Mouse (Mus musculus) ES-Bruce4 (cell line): ENCODE results near the gene Prr5l. TPM values are rescaled to one million over a fixed set of nuclear protein-coding genes. Genes with fewer than 3 reads are reported as not detected.
A peak's percentile ranks its signal among the peaks of the same experiment; 100 is the strongest.

ENCODE experiments used
- H3K27ac ChIP-seq: 2 replicates; pipeline ENCODE4 v1.5.1; 2012; ENCODE audit warnings: low read length, inconsistent platforms; ENCODE audit not compliant: insufficient read depth
- H3K27me3 ChIP-seq: 2 replicates; pipeline ENCODE4 v1.6.1; 2012; ENCODE audit warnings: mild to moderate bottlenecking, low read length, inconsistent platforms; ENCODE audit not compliant: control insufficient read depth, poor library complexity, insufficient read depth, severe bottlenecking
- H3K36me3 ChIP-seq: 2 replicates; pipeline ENCODE4 v1.6.1; 2012; ENCODE audit warnings: inconsistent platforms, mild to moderate bottlenecking, low read length, moderate library complexity; ENCODE audit not compliant: control insufficient read depth, poor library complexity, insufficient read depth, severe bottlenecking
- H3K4me1 ChIP-seq: one replicate; pipeline ENCODE4 v1.8.1; 2011; ENCODE audit warnings: low read length; ENCODE audit not compliant: control insufficient read depth, insufficient read depth
- H3K4me3 ChIP-seq: 2 replicates; pipeline ENCODE4 v1.5.1; 2011; ENCODE audit warnings: low read depth, mild to moderate bottlenecking, low read length
- H3K9ac ChIP-seq: 2 replicates; pipeline ENCODE4 v1.6.1; 2012; ENCODE audit warnings: low read depth, mild to moderate bottlenecking, inconsistent platforms; ENCODE audit not compliant: poor library complexity, severe bottlenecking
- H3K9me3 ChIP-seq: replicated peaks from 2 replicates; pipeline ENCODE4 v1.6.1; 2012; ENCODE audit warnings: mild to moderate bottlenecking, low read length, inconsistent platforms; ENCODE audit not compliant: control insufficient read depth, poor library complexity, insufficient read depth, severe bottlenecking
- CTCF ChIP-seq: IDR thresholded peaks from one replicate; pipeline ENCODE4 v1.8.1; 2011; ENCODE audit warnings: low read depth, low read length
- EP300 ChIP-seq: IDR thresholded peaks from 2 replicates; pipeline ENCODE4 v1.6.1; 2011; ENCODE audit warnings: low read depth, low read length; ENCODE audit not compliant: insufficient read depth
- POLR2A ChIP-seq: IDR thresholded peaks from one replicate; pipeline ENCODE4 v1.8.1; 2011; ENCODE audit warnings: low read length; ENCODE audit not compliant: insufficient read depth
- polyA plus RNA-seq: library from polyadenylated mRNA; stranded (reverse); fragments of >200 nt; gene quantifications from 2 replicates; pipeline ENCODE4 v1.2.4, GENCODE M21; 2011; ENCODE audit warnings: low read depth; ENCODE audit not compliant: missing spikeins, insufficient read depth, insufficient read length

The Prr5l gene
- polyA plus RNA-seq, 1 experiment, result 28.2 TPM

DNA sequence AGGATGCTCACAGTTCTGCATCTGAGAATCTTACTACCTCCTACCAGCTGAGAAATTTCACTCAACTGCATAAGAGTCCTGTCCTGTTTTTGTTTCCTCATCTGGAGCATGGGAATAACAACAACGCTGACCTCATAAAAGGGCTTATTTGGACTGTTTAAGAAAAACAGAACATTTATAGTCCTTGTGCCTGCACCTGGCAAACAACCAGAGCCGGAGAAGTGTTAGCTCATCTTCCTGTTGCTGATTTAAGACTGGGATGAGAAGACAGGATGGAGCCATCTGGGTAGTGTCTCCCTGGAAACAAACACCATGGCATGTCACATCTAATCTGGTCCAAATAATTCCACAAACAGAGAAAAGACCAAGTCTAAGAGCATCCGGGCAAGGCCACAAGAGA lies 149.3 kb downstream of the Prr5l start:
- Histone ChIP-seq H3K27me3 (no peaks in the 10 kb centered on the region), H3K27ac (no peak overlapping the region), H3K36me3 (no peaks in the 10 kb centered on the region), H3K4me3 (no peak overlapping the region), H3K9me3 (no peaks in the 10 kb centered on the region), H3K4me1 (peaks cover 1% of the 10 kb centered on the region), H3K9ac (no peak overlapping the region)
- TF ChIP-seq EP300 (no peak), CTCF (no peak), POLR2A (no peak)

GRCm38 (mm10) chr2:101732777-101733210 lies 150.0 kb downstream of the Prr5l start:
- Histone ChIP-seq H3K9ac (no peak overlapping the region), H3K36me3 (no peaks in the 10 kb centered on the region), H3K4me3 (no peak overlapping the region), H3K9me3 (no peaks in the 10 kb centered on the region), H3K27ac (no peak overlapping the region), H3K4me1 (peaks cover 1% of the 10 kb centered on the region), H3K27me3 (no peaks in the 10 kb centered on the region)
- no peak for TF ChIP-seq EP300
- TF ChIP-seq POLR2A, result no peak

DNA sequence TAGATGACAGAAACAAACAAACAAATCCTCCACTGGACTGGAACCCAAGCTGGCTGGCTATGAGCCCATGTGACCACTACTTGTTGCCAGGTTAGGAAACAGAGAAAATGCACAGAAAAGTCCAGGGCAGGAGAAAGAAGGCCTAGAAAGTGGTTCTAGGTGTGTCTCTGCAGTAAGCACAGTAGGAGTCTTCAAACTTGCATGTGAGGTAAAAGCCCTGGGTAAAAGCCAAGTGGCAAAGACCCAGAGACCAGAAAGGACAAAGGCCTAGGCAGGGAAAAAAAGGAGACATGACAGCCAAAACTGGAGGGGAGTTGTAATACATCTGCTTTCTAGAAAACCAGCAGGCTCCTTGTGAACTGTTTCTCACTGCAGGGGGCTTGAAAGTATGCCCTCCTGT lies 151.9 kb downstream of the Prr5l start:
- H3K27ac ChIP-seq, result peak overlapping the region; percentile 32; the same call in 1 of the 2 replicates
- H3K9me3 ChIP-seq, result no peaks in the 10 kb centered on the region
- peaks cover 1% of the 10 kb centered on the region for H3K4me1 ChIP-seq
- TF ChIP-seq EP300 (no peak), CTCF (no peak)
- H3K4me3 ChIP-seq, result no peak overlapping the region
- no peak overlapping the region for H3K9ac ChIP-seq
- H3K27me3 ChIP-seq, result no peaks in the 10 kb centered on the region
- H3K36me3 ChIP-seq, result no peaks in the 10 kb centered on the region

DNA sequence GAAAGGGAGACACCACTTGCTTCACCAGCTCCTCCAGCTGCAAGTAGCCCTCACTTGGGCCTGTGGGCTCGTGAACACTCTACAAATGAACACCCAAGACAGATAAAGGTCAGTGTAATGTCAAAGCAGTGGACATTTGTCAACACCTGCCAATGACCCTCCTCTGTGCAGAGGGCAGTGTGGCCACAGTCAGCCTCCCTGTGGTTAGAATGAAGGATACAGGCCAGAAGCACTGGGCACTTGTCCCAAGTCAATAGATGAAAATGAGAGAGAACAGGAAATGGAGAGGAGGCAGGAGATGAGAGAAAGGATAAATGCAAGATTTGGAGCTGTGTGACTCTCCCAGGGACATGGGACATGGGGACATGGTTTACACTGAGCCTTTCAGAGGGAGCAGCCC lies 153.4 kb downstream of the Prr5l start:
- no peaks in the 10 kb centered on the region for H3K27me3 ChIP-seq
- H3K36me3 ChIP-seq, result no peaks in the 10 kb centered on the region
- no peak overlapping the region for H3K4me3 ChIP-seq
- no peaks in the 10 kb centered on the region for H3K9me3 ChIP-seq
- peaks cover 1% of the 10 kb centered on the region for H3K4me1 ChIP-seq
- no peak overlapping the region for H3K27ac ChIP-seq
- TF ChIP-seq POLR2A, result no peak
- no peak for TF ChIP-seq CTCF
- TF ChIP-seq EP300, result no peak
- no peak overlapping the region for H3K9ac ChIP-seq

GRCm38 (mm10) chr2:101727787-101728186 lies 155.0 kb downstream of the Prr5l start:
- Histone ChIP-seq H3K27me3 (no peaks in the 10 kb centered on the region), H3K36me3 (no peaks in the 10 kb centered on the region)
- TF ChIP-seq EP300, result no peak
- TF ChIP-seq POLR2A, result no peak
- TF ChIP-seq CTCF, result no peak

DNA sequence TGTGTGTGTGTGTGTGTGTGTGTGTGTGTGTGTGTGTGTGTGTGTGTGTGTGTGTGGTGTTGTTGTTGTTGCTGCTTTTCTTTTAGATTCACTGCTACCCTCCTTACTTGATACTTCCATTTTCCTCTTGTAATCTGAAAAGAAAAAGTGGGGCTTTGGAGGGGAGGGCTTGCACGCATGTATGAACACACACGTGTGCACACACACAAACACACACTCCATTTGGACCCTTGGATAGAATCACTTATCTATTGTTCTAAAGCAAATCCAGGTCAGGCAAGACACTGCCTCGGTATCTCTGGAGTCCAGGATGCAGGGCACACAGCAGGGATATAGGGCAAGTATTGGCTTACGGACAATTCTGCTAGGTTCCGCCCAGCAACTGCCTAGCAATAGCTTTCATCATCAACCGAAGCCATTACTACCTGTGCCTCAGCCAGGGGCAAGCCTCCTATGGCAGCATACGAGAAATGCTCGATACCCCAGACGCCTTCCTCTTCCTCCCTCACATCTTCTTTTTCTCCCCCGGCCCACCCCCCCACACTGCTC lies 159.4 kb downstream of the Prr5l start:
- Histone ChIP-seq H3K9ac (no peak overlapping the region), H3K4me3 (no peak overlapping the region), H3K36me3 (no peaks in the 10 kb centered on the region), H3K27ac (peak overlapping the region; percentile 51; the same call in 1 of the 2 replicates), H3K4me1 (peaks cover 5% of the 10 kb centered on the region), H3K27me3 (no peaks in the 10 kb centered on the region), H3K9me3 (no peaks in the 10 kb centered on the region)
- TF ChIP-seq EP300 (no peak), CTCF (no peak), POLR2A (no peak)

More at GRCm38 (mm10) chr2:101727787-101728186, 155.0 kb downstream of the Prr5l start:
- no peak overlapping the region for H3K27ac ChIP-seq
- no peaks in the 10 kb centered on the region for H3K9me3 ChIP-seq
- H3K4me3 ChIP-seq, result no peak overlapping the region
- no peak overlapping the region for H3K9ac ChIP-seq
- peaks cover 5% of the 10 kb centered on the region for H3K4me1 ChIP-seq
